Mouse (Mus musculus): ENCODE measurements at regions not wholly inside any gene's neighbourhood (a gene's known extent, or its start where the extent isn't known, plus 50 kb on each side); places are given as distances from the start of the nearest gene placed in this dataset.

DNA sequence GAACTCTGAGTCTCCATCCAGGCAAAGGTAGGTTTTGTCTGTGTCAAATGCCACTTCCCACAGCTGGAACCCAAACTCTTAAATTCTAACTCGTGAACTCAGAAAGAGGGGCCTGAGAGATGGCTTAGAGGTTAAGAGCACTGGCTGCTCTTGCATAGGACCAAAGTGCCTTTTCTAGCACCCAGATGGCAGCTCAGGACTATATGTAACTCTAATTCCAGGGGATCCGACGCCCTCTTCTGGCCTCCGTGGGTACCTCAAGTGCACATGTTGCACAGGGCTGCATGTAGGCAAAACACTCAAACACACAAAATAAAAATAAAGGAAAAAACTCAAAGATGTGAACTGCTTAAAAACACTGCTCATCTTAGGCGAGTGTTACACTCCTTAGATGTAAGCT lies 374.2 kb downstream of the Agtpbp1 start:
- no peaks in the 10 kb centered on the region for H3K27me3 ChIP-seq (ENCODE audit: control insufficient read depth, insufficient read depth, insufficient read length)
- H3K79me3 ChIP-seq (ENCODE audit: low read depth), result no peaks in the 10 kb centered on the region
- no peaks in the 10 kb centered on the region for H3K36me3 ChIP-seq (ENCODE audit: control insufficient read depth, insufficient read depth)
- TF ChIP-seq FOSL1 (IDR thresholded peaks at IDR 0.05; ENCODE audit: insufficient read depth, low read length, poor library complexity, severe bottlenecking) (no peak), MYOG (IDR thresholded peaks at IDR 0.05; ENCODE audit: control insufficient read depth, extremely low read depth, insufficient read length) (no peak)
- no peaks in the 10 kb centered on the region for H3K79me2 ChIP-seq (ENCODE audit: control insufficient read depth, insufficient read depth)
- H3K4me3 ChIP-seq (ENCODE audit: insufficient read depth, poor library complexity, severe bottlenecking), result no peak overlapping the region
- H3ac ChIP-seq (ENCODE audit: control insufficient read depth, insufficient read length, low read depth), result no peak overlapping the region

GRCm38 (mm10) chr13:59206186-59206585 lies 378.8 kb downstream of the Agtpbp1 start:
- Histone ChIP-seq H3K4me3 (ENCODE audit: insufficient read depth, poor library complexity, severe bottlenecking) (no peak overlapping the region), H3K79me3 (ENCODE audit: low read depth) (no peaks in the 10 kb centered on the region), H3ac (ENCODE audit: control insufficient read depth, insufficient read length, low read depth) (no peak overlapping the region), H3K36me3 (ENCODE audit: control insufficient read depth, insufficient read depth) (no peaks in the 10 kb centered on the region), H3K79me2 (ENCODE audit: control insufficient read depth, insufficient read depth) (no peaks in the 10 kb centered on the region), H3K27me3 (ENCODE audit: control insufficient read depth, insufficient read depth, insufficient read length) (no peaks in the 10 kb centered on the region)
- TF ChIP-seq USF1 (IDR thresholded peaks at IDR 0.05; ENCODE audit: low read depth) (no peak), MAX (IDR thresholded peaks at IDR 0.05) (no peak), CEBPB (IDR thresholded peaks at IDR 0.05; ENCODE audit: low read depth) (no peak), MYOD1 (IDR thresholded peaks at IDR 0.05; ENCODE audit: control insufficient read depth, insufficient read length, low read depth) (no peak), MYOG (IDR thresholded peaks at IDR 0.05; ENCODE audit: control insufficient read depth, extremely low read depth, insufficient read length) (no peak)

DNA sequence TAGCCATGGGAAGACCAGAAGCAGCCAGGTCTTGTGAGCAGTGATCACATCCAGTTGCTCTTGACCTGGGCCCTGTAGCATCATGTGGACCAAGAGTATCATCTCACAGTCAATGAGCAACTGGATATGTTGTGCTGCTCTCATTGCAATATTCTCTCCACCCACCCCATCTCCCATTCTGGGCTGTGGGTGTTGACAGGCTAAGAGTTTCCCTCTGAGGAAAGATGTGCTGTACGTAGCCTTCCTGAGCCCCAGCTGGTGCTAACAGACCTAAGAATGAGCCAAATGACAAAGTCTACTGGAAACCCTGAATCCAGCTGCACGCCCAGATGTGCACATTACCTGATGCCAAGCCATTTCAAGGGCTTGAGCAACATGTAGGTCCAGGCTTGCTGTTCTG lies 380.5 kb downstream of the Agtpbp1 start:
- Histone ChIP-seq H3K79me3 (ENCODE audit: low read depth) (no peaks in the 10 kb centered on the region), H3K36me3 (ENCODE audit: control insufficient read depth, insufficient read depth) (no peaks in the 10 kb centered on the region), H3ac (ENCODE audit: control insufficient read depth, insufficient read length, low read depth) (no peak overlapping the region), H3K27me3 (ENCODE audit: control insufficient read depth, insufficient read depth, insufficient read length) (no peaks in the 10 kb centered on the region), H3K4me3 (ENCODE audit: insufficient read depth, poor library complexity, severe bottlenecking) (no peak overlapping the region), H3K79me2 (ENCODE audit: control insufficient read depth, insufficient read depth) (no peaks in the 10 kb centered on the region)
- TF ChIP-seq MAX (IDR thresholded peaks at IDR 0.05), result no peak
- no peak for TF ChIP-seq CTCF (IDR thresholded peaks at IDR 0.05; ENCODE audit: control insufficient read depth, insufficient read depth, insufficient read length)

DNA sequence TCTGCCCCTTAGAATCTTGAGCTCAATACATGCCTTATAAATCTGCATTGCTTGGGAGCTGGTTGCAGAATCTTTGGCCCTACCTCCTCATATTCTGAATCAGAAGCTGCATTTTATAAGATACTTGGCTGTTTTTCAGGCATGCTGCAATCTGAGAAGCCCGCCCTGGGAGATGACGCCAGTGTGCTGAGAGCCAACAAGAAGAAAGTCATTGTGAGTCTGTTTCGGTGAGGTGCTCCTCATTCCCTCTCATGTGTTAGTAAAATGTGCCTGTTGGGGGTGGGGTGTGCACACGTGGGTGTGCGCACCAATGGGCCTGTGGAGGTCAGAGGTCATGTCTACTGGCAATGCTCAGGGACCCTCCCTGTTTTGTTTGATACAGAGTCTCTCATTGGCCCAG lies 388.7 kb downstream of the Agtpbp1 start:
- TF ChIP-seq MYOG (IDR thresholded peaks at IDR 0.05; ENCODE audit: control insufficient read depth, extremely low read depth, insufficient read length) (no peak), USF1 (IDR thresholded peaks at IDR 0.05; ENCODE audit: low read depth) (no peak), CTCF (IDR thresholded peaks at IDR 0.05; ENCODE audit: control insufficient read depth, insufficient read depth, insufficient read length) (no peak), FOSL1 (IDR thresholded peaks at IDR 0.05; ENCODE audit: insufficient read depth, low read length, poor library complexity, severe bottlenecking) (no peak), MYOD1 (IDR thresholded peaks at IDR 0.05; ENCODE audit: control insufficient read depth, insufficient read length, low read depth) (no peak), MAX (IDR thresholded peaks at IDR 0.05) (no peak), CEBPB (IDR thresholded peaks at IDR 0.05; ENCODE audit: low read depth) (no peak)
- H3ac ChIP-seq (ENCODE audit: control insufficient read depth, insufficient read length, low read depth), result no peak overlapping the region
- H3K36me3 ChIP-seq (ENCODE audit: control insufficient read depth, insufficient read depth), result no peaks in the 10 kb centered on the region
- no peaks in the 10 kb centered on the region for H3K27me3 ChIP-seq (ENCODE audit: control insufficient read depth, insufficient read depth, insufficient read length)
- H3K4me3 ChIP-seq (ENCODE audit: insufficient read depth, poor library complexity, severe bottlenecking), result no peak overlapping the region
- no peaks in the 10 kb centered on the region for H3K79me3 ChIP-seq (ENCODE audit: low read depth)
- no peaks in the 10 kb centered on the region for H3K79me2 ChIP-seq (ENCODE audit: control insufficient read depth, insufficient read depth)

- Histone ChIP-seq H3K4me3 (ENCODE audit: insufficient read depth, poor library complexity, severe bottlenecking) (no peak overlapping the region), H3K79me3 (ENCODE audit: low read depth) (no peaks in the 10 kb centered on the region), H3K36me3 (ENCODE audit: control insufficient read depth, insufficient read depth) (no peaks in the 10 kb centered on the region), H3K27me3 (ENCODE audit: control insufficient read depth, insufficient read depth, insufficient read length) (no peaks in the 10 kb centered on the region), H3K79me2 (ENCODE audit: control insufficient read depth, insufficient read depth) (no peaks in the 10 kb centered on the region), H3ac (ENCODE audit: control insufficient read depth, insufficient read length, low read depth) (no peak overlapping the region)
- no peak for TF ChIP-seq MYOD1 (IDR thresholded peaks at IDR 0.05; ENCODE audit: control insufficient read depth, insufficient read length, low read depth)
- no peak for TF ChIP-seq USF1 (IDR thresholded peaks at IDR 0.05; ENCODE audit: low read depth)
- no peak for TF ChIP-seq MYOG (IDR thresholded peaks at IDR 0.05; ENCODE audit: control insufficient read depth, extremely low read depth, insufficient read length)
- TF ChIP-seq FOSL1 (IDR thresholded peaks at IDR 0.05; ENCODE audit: insufficient read depth, low read length, poor library complexity, severe bottlenecking), result no peak
- no peak for TF ChIP-seq MAX (IDR thresholded peaks at IDR 0.05)
- TF ChIP-seq CTCF (IDR thresholded peaks at IDR 0.05; ENCODE audit: control insufficient read depth, insufficient read depth, insufficient read length), result no peak
- TF ChIP-seq CEBPB (IDR thresholded peaks at IDR 0.05; ENCODE audit: low read depth), result no peak
These were observed 382.1 kb downstream of the Ntrk2 start for GRCm38 (mm10) chr13:59188431-59188830.

All from C2C12 (cell line).